Mouse (Mus musculus) liver, embryonic 16.5 days (tissue): ENCODE results near the gene Gm38431. TPM values are rescaled to one million over a fixed set of nuclear protein-coding genes. Genes with fewer than 3 reads are reported as not detected.

ENCODE experiments used
- ATAC-seq: fragments of 200-750 bp; cut with Nextera tagmentation; 2 replicates; pipeline ENCODE4 v1.8.0; 2017; ENCODE audit warnings: low read depth, mild to moderate bottlenecking, moderate number of reproducible peaks, moderate library complexity
- H3K27ac ChIP-seq: fragments of 300-500 bp; sonication (generic); 2 replicates; pipeline ENCODE4 v1.5.1; 2014; ENCODE audit warnings: mild to moderate bottlenecking, low read length
- H3K27me3 ChIP-seq: fragments of 300-500 bp; sonication (generic); 2 replicates; pipeline ENCODE4 v1.6.1; 2014; ENCODE audit warnings: low read depth, low read length, mixed read lengths; ENCODE audit not compliant: control insufficient read depth, insufficient read depth
- H3K36me3 ChIP-seq: fragments of 300-500 bp; sonication (generic); 2 replicates; pipeline ENCODE4 v1.6.1; 2014; ENCODE audit warnings: mild to moderate bottlenecking; ENCODE audit not compliant: control insufficient read depth, insufficient read depth
- H3K4me1 ChIP-seq: fragments of 300-500 bp; sonication (generic); 2 replicates; pipeline ENCODE4 v1.6.1; 2014; ENCODE audit warnings: low read depth, low read length, mixed read lengths; ENCODE audit not compliant: control insufficient read depth
- H3K4me2 ChIP-seq: fragments of 300-500 bp; sonication (generic); 2 replicates; pipeline ENCODE4 v1.6.1; 2014; ENCODE audit warnings: low read depth, low read length, mixed read lengths
- H3K4me3 ChIP-seq: fragments of 300-500 bp; sonication (generic); 2 replicates; pipeline ENCODE4 v1.5.1; 2014; ENCODE audit warnings: low read depth, mild to moderate bottlenecking, low read length
- H3K9ac ChIP-seq: fragments of 300-500 bp; sonication (generic); 2 replicates; pipeline ENCODE4 v1.6.1; 2014; ENCODE audit warnings: low read depth, low read length
- H3K9me3 ChIP-seq: fragments of 300-500 bp; sonication (generic); replicated peaks from 2 replicates; pipeline ENCODE4 v1.6.1; 2016; ENCODE audit warnings: low read length; ENCODE audit not compliant: control insufficient read depth
- WGBS: fragments of 180-500 bp; shearing (Covaris S2); extraction: QIAGEN DNeasy Blood & Tissue Kit; methylation state at CpG from one replicate; pipeline ENCODE4 v1.1.7; 2014; ENCODE audit not compliant: insufficient replicate concordance; 5-methylcytosine and 5-hydroxymethylcytosine counted together
- polyA plus RNA-seq: library from polyadenylated mRNA; unstranded; fragments of >200 nt; fragmentation: Nextera tagmentation; extraction: Ambion mirVana; gene quantifications from 2 replicates; pipeline ENCODE4 v1.2.1, GENCODE M21; 2015

Gm38431 gene
- 0.85 and 1.6 TPM in 2 replicates for polyA plus RNA-seq

GRCm38 (mm10) chr9:21091707-21092320, at the start of gene Gm38431, which contains the start of gene Raver1:
Gene Gm38431, minus strand, starts transcription at chr9:21091997.
Gene Raver1, minus strand, starts transcription at chr9:21092008.
- peaks cover 18% of the 10 kb centered on the region for H3K4me1 ChIP-seq
- peak within 1 kb of the TSS; percentile 87 for H3K27ac ChIP-seq
- peak; percentile 100 for ATAC-seq
- H3K9ac ChIP-seq, result peak within 1 kb of the TSS; percentile 84
- H3K36me3 ChIP-seq, result peaks cover 28% of the 10 kb centered on the region
- peak within 1 kb of the TSS; percentile 80 for H3K4me2 ChIP-seq
- H3K4me3 ChIP-seq, result peak within 1 kb of the TSS; percentile 82
- WGBS, result under 1% methylated on average over 54 of the region's 54 CpGs
- H3K27me3 ChIP-seq, result no peaks in the 10 kb centered on the region
- H3K9me3 ChIP-seq, result no peaks in the 10 kb centered on the region

DNA sequence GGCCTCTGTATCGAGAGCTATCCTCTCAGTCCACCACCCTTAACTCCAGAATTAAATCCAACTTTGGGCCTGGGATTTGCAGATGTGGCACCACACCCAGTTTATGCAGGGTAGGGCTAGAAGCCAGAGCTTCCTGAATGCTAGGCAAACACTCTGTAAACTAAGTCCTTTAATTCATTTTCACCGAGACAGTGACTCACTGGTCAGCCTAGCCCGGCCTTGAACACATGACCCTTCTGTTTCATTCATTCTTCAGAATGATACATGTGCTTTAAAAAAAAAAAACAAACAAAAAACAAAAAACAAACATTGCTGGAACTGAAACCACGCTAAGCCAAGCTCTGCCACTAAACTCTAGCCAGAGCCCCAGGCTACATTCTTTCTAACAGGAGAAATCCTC, 46.6 kb upstream of the Gm38431 start:
- 65% methylated on average over 4 of the region's 4 CpGs for WGBS
- Histone ChIP-seq H3K4me1 (no peaks in the 10 kb centered on the region; the same call in 1 of the 2 replicates), H3K27me3 (no peaks in the 10 kb centered on the region), H3K9ac (no peak overlapping the region), H3K4me2 (no peak overlapping the region), H3K4me3 (no peak overlapping the region), H3K9me3 (no peaks in the 10 kb centered on the region), H3K36me3 (peaks cover 37% of the 10 kb centered on the region), H3K27ac (no peak overlapping the region)
- ATAC-seq, result no peak

DNA sequence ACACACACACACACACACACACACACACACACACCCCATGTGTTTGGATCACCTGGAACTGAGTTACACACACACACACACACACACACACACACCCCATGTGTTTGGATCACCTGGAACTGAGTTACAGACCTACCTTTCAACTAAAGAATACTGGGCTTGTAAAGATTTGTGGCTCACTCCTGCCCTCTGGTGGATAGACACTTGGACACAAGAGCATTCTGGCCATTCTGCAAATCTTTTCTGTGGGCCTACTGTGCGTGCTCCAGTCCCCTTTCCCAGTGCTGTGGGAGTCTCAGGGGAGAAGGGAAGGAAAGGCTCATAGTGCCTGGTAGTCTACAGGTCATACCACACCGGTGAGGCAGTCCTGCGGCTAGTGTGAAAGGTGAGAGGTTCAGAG, 45.4 kb upstream of the Gm38431 start:
- no peaks in the 10 kb centered on the region for H3K27me3 ChIP-seq
- no peak overlapping the region for H3K27ac ChIP-seq
- no peak overlapping the region for H3K4me3 ChIP-seq
- no peaks in the 10 kb centered on the region; the same call in 1 of the 2 replicates for H3K4me1 ChIP-seq
- WGBS, result 44% methylated on average over 3 of the region's 3 CpGs
- H3K9ac ChIP-seq, result no peak overlapping the region
- ATAC-seq, result peak; percentile 20; the same call in 1 of the 2 replicates
- H3K4me2 ChIP-seq, result no peak overlapping the region
- H3K36me3 ChIP-seq, result peaks cover 32% of the 10 kb centered on the region
- H3K9me3 ChIP-seq, result no peaks in the 10 kb centered on the region

GRCm38 (mm10) chr9:21136401-21136800, 44.6 kb upstream of the Gm38431 start:
- ATAC-seq, result no peak
- Histone ChIP-seq H3K9ac (no peak overlapping the region), H3K27ac (no peak overlapping the region; the same call in 1 of the 2 replicates), H3K36me3 (peaks cover 24% of the 10 kb centered on the region), H3K4me1 (peaks cover 2% of the 10 kb centered on the region), H3K9me3 (no peaks in the 10 kb centered on the region), H3K4me2 (no peak overlapping the region), H3K27me3 (no peaks in the 10 kb centered on the region), H3K4me3 (no peak overlapping the region)
- WGBS, result 34% methylated on average over 6 of the region's 6 CpGs

DNA sequence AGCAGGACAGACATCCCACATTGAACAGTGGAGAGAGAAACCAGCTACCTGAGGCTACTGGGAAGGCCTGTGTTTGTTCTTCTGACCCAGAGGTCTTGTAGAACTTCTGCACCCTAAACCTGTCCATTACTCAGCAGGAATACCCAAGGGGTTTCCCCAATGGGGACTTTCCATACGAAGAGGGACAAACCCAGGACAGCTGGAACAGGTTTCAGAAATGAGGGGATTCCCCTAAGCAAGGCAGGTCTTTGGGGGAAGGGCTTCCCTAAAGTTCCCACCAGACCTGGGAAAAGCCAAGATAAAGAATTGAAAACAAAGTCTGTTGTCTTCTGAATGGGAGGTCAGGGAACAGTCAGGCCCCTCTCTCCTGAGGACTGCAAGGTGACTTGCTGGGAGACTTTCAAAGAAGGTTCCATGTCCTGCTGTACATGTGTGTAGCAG, 44.2 kb upstream of the Gm38431 start:
- Histone ChIP-seq H3K9me3 (no peaks in the 10 kb centered on the region), H3K27ac (no peak overlapping the region; the same call in 1 of the 2 replicates), H3K9ac (no peak overlapping the region), H3K36me3 (peaks cover 19% of the 10 kb centered on the region), H3K27me3 (no peaks in the 10 kb centered on the region), H3K4me3 (no peak overlapping the region), H3K4me1 (peaks cover 4% of the 10 kb centered on the region), H3K4me2 (no peak overlapping the region)
- WGBS, result 48% methylated on average over 1 of the region's 1 CpGs
- ATAC-seq, result no peak

GRCm38 (mm10) chr9:21135329-21135890, 43.6 kb upstream of the Gm38431 start:
- peaks cover 8% of the 10 kb centered on the region for H3K4me1 ChIP-seq
- no peak for ATAC-seq
- H3K9me3 ChIP-seq, result no peaks in the 10 kb centered on the region
- no peaks in the 10 kb centered on the region for H3K27me3 ChIP-seq
- no peak overlapping the region for H3K27ac ChIP-seq
- no peak overlapping the region for H3K4me3 ChIP-seq
- H3K4me2 ChIP-seq, result no peak overlapping the region
- peaks cover 14% of the 10 kb centered on the region for H3K36me3 ChIP-seq
- WGBS, result 58% methylated on average over 4 of the region's 4 CpGs
- no peak overlapping the region for H3K9ac ChIP-seq

DNA sequence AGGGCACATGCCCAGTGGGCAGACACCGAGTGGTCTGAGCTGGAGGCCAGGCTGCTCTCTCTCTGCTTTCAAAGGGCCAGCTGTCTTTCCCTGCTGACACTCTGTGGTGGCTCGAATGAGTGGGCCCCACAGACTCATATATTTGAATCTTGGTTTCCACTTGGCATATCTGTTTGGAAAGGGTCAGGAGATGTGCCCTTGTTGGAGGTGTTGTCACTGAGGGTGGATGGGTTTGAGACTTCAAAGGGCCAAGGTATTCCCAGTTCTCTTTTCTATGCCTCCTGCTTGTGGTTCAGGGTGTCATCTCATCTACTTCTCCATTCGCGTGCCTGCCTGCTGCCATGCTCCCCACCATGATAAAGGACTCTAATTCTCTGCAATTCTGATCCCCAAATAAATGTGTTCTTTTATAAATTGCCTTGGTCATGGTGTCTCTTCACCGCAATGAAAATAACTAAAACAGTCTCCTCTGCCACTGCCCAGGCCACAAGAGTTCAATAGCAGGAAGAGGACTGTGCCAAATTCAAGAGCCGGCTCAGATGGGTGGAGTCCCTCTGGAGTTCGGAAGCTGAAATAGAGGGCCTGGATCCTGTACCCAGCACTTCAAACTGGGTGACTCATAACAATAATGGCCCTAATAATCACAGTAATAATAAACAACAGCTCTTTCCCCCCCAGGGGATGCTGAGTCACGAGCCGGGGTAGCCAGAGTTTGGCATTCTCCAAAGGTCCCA, 43.0 kb upstream of the Gm38431 start:
- H3K27ac ChIP-seq, result no peak overlapping the region
- no peak overlapping the region for H3K9ac ChIP-seq
- H3K4me1 ChIP-seq, result peaks cover 11% of the 10 kb centered on the region
- H3K9me3 ChIP-seq, result no peaks in the 10 kb centered on the region
- 50% methylated on average over 9 of the region's 9 CpGs for WGBS
- H3K36me3 ChIP-seq, result peaks cover 8% of the 10 kb centered on the region
- no peaks in the 10 kb centered on the region for H3K27me3 ChIP-seq
- H3K4me2 ChIP-seq, result no peak overlapping the region
- ATAC-seq, result no peak
- H3K4me3 ChIP-seq, result no peak overlapping the region

- no peak overlapping the region for H3K9ac ChIP-seq
- 29% methylated on average over 9 of the region's 9 CpGs for WGBS
- H3K27me3 ChIP-seq, result no peaks in the 10 kb centered on the region
- no peaks in the 10 kb centered on the region; the same call in 1 of the 2 replicates for H3K36me3 ChIP-seq
- H3K9me3 ChIP-seq, result no peaks in the 10 kb centered on the region
- peaks cover 11% of the 10 kb centered on the region for H3K4me1 ChIP-seq
- H3K27ac ChIP-seq, result no peak overlapping the region
- no peak overlapping the region for H3K4me3 ChIP-seq
- 0 out of 2 replicates have a peak overlapping the region, but pooled peaks have one; percentile 4 for H3K4me2 ChIP-seq
- ATAC-seq, result no peak
Measured at GRCm38 (mm10) chr9:21133064-21133707, 41.4 kb upstream of the Gm38431 start.
